Mouse (Mus musculus) intestine, postnatal 0 days (tissue): Measurements from ENCODE around the gene 1700016D06Rik. TPM values are rescaled to one million over a fixed set of nuclear protein-coding genes. Genes with fewer than 3 reads are reported as not detected.

Experiments
- ATAC-seq: fragments of 200-750 bp; cut with Nextera tagmentation; 2 replicates; pipeline ENCODE4 v1.8.0; 2017; ENCODE audit warnings: mild to moderate bottlenecking, moderate TSS enrichment, moderate library complexity
- H3K27ac ChIP-seq: fragments of 300-500 bp; sonication (generic); 2 replicates; pipeline ENCODE4 v1.5.1; 2014; ENCODE audit warnings: mild to moderate bottlenecking, low read depth, low read length, moderate library complexity
- H3K27me3 ChIP-seq: fragments of 300-500 bp; sonication (generic); replicated peaks from 2 replicates; pipeline ENCODE4 v1.6.1; 2014; ENCODE audit warnings: low read length, mixed read lengths; ENCODE audit not compliant: control insufficient read depth, insufficient read depth
- H3K36me3 ChIP-seq: fragments of 300-500 bp; sonication (generic); 2 replicates; pipeline ENCODE4 v1.6.1; 2014; ENCODE audit warnings: mild to moderate bottlenecking, moderate library complexity; ENCODE audit not compliant: control insufficient read depth, insufficient read depth
- H3K4me1 ChIP-seq: fragments of 300-500 bp; sonication (generic); replicated peaks from 2 replicates; pipeline ENCODE4 v1.6.1; 2014; ENCODE audit warnings: antibody characterized with exemption, low read length, mixed read lengths; ENCODE audit not compliant: control insufficient read depth, insufficient read depth
- H3K4me2 ChIP-seq: fragments of 300-500 bp; sonication (generic); replicated peaks from 2 replicates; pipeline ENCODE4 v1.6.1; 2014; ENCODE audit warnings: low read depth, mild to moderate bottlenecking, moderate library complexity
- H3K4me3 ChIP-seq: fragments of 300-500 bp; sonication (generic); 2 replicates; pipeline ENCODE4 v1.5.1; 2014; ENCODE audit warnings: low read depth, low read length
- H3K9ac ChIP-seq: fragments of 300-500 bp; sonication (generic); 2 replicates; pipeline ENCODE4 v1.6.1; 2014; ENCODE audit warnings: mild to moderate bottlenecking, low read depth, low read length
- H3K9me3 ChIP-seq: fragments of 300-500 bp; sonication (generic); 2 replicates; pipeline ENCODE4 v1.6.1; 2016; ENCODE audit warnings: mixed run types; ENCODE audit not compliant: control insufficient read depth
- CTCF ChIP-seq: sonication (generic); IDR thresholded peaks from 2 replicates; pipeline ENCODE4 v1.5.1; 2016; ENCODE audit warnings: low read depth, mild to moderate bottlenecking, control low read depth, antibody characterized with exemption, moderate library complexity
- WGBS: fragments of 180-500 bp; shearing (Covaris S2); extraction: QIAGEN DNeasy Blood & Tissue Kit; methylation state at CpG from one replicate; pipeline ENCODE4 v1.1.7; 2014; 5-methylcytosine and 5-hydroxymethylcytosine counted together
- polyA plus RNA-seq: library from polyadenylated mRNA; unstranded; fragments of >200 nt; fragmentation: Nextera tagmentation; extraction: Ambion mirVana; gene quantifications from 2 replicates; pipeline ENCODE4 v1.2.1, GENCODE M21; 2015

Gene 1700016D06Rik
- polyA plus RNA-seq, 1 experiment from 2014 or later = not detected

GRCm38 (mm10) chr8:11737096-11737495 is 36.2 kb upstream of the 1700016D06Rik start:
- no peak for ATAC-seq
- 71% methylated on average over 6 of the region's 6 CpGs for WGBS
- TF ChIP-seq CTCF = no peak
- Histone ChIP-seq H3K4me2 (no peak overlapping the region), H3K27ac (no peak overlapping the region), H3K27me3 (no peaks in the 10 kb centered on the region; the same call in 1 of the 2 replicates), H3K9me3 (no peaks in the 10 kb centered on the region), H3K4me1 (no peaks in the 10 kb centered on the region), H3K9ac (no peak overlapping the region), H3K4me3 (no peak overlapping the region), H3K36me3 (no peaks in the 10 kb centered on the region)

- H3K4me2 ChIP-seq = no peak overlapping the region
- no peak overlapping the region for H3K27ac ChIP-seq
- H3K4me1 ChIP-seq = no peaks in the 10 kb centered on the region
- 50% methylated on average over 15 of the region's 15 CpGs for WGBS
- TF ChIP-seq CTCF = no peak
- no peaks in the 10 kb centered on the region for H3K9me3 ChIP-seq
- H3K27me3 ChIP-seq = no peaks in the 10 kb centered on the region; the same call in 1 of the 2 replicates
- H3K4me3 ChIP-seq = no peak overlapping the region
- peak; percentile 43; the same call in 1 of the 2 replicates for ATAC-seq
- H3K9ac ChIP-seq = no peak overlapping the region
- no peaks in the 10 kb centered on the region for H3K36me3 ChIP-seq
Measured at GRCm38 (mm10) chr8:11735672-11736235, 34.9 kb upstream of the 1700016D06Rik start.

GRCm38 (mm10) chr8:11730271-11730940 is 29.5 kb upstream of the 1700016D06Rik start:
- Histone ChIP-seq H3K36me3 (no peaks in the 10 kb centered on the region), H3K9me3 (no peaks in the 10 kb centered on the region), H3K9ac (no peak overlapping the region), H3K4me1 (no peaks in the 10 kb centered on the region), H3K4me3 (no peak overlapping the region), H3K27me3 (peaks cover 50% of the 10 kb centered on the region), H3K27ac (no peak overlapping the region), H3K4me2 (no peak overlapping the region)
- 71% methylated on average over 12 of the region's 12 CpGs for WGBS
- TF ChIP-seq CTCF = no peak
- no peak for ATAC-seq

GRCm38 (mm10) chr8:11728482-11729295 is 27.8 kb upstream of the 1700016D06Rik start:
- WGBS = 2% methylated on average over 54 of the region's 61 CpGs
- TF ChIP-seq CTCF = no peak
- no peaks in the 10 kb centered on the region for H3K36me3 ChIP-seq
- peak overlapping the region; percentile 94 for H3K4me2 ChIP-seq
- H3K4me1 ChIP-seq = no peaks in the 10 kb centered on the region
- ATAC-seq = no peak
- 0 out of 2 replicates have a peak overlapping the region, but pooled peaks have one; percentile 40 for H3K9ac ChIP-seq
- no peaks in the 10 kb centered on the region for H3K9me3 ChIP-seq
- H3K4me3 ChIP-seq = peak overlapping the region; percentile 65
- no peak overlapping the region for H3K27ac ChIP-seq
- H3K27me3 ChIP-seq = peaks cover 60% of the 10 kb centered on the region

- H3K4me1 ChIP-seq = no peaks in the 10 kb centered on the region
- peak within 1 kb of the TSS; percentile 65 for H3K4me3 ChIP-seq
- peak; percentile 50 for ATAC-seq
- H3K27ac ChIP-seq = no peak within 1 kb of the TSS
- WGBS = under 1% methylated on average over 103 of the region's 127 CpGs
- peak within 1 kb of the TSS; percentile 94 for H3K4me2 ChIP-seq
- no peaks in the 10 kb centered on the region for H3K9me3 ChIP-seq
- H3K9ac ChIP-seq = 0 out of 2 replicates have a peak within 1 kb of the TSS, but pooled peaks have one; percentile 40
- no peak for TF ChIP-seq CTCF
- no peaks in the 10 kb centered on the region for H3K36me3 ChIP-seq
- peaks cover 60% of the 10 kb centered on the region for H3K27me3 ChIP-seq
Measured at GRCm38 (mm10) chr8:11727651-11728481, 27.0 kb upstream of the 1700016D06Rik start, which contains the start of gene Arhgef7. Gene Arhgef7 (plus strand): TSS chr8:11727721.
